ENCODE assay signal across 29 mouse cellular contexts in the genomic region with DNA sequence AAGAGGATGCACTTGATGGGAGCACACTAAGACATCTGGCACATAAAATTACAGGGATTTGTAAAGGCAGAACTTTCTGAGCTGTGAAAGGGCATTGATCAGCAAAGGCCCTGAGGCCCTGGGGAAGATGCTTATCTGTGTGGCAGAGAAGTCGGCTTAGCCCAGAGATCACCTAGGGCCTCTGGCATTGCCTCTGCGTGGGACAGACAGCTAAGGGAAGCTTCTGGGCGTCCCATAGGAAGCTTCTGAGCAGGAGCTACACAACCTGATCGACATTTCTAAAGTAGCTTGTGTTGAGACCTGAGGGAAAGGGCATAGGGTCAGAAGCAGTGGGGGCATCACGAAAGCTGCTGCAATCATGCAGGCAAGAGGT. TPM values are rescaled to one million over a fixed set of nuclear protein-coding genes. Genes with fewer than 3 reads are reported as not detected.
DNase-seq lines count a peak whose midpoint lies in the region; ATAC-seq and TF ChIP-seq lines count a peak whose summit lies in the region.
"Had no signal": no experiment of that assay in that cellular context is flagged by ENCODE, and none has a peak within 500 bp of the region (broad histone marks: within the 10 kb centered on the region; RNA-seq: fewer than 3 reads in every experiment).

No protein-coding gene starts in this region.

- intact Hi-C loops in left cerebral cortex, postnatal 10 days (cut with DNase I): no loop called here

- no peaks in the 10 kb centered on the region for H3K27me3 ChIP-seq in limb, embryonic 13.5 days
- H3K27me3 ChIP-seq in limb, embryonic 10.5 days (ENCODE audit: low read depth, poor library complexity, severe bottlenecking): no peaks in the 10 kb centered on the region
- H3K27me3 ChIP-seq in E14TG2a.4 (ENCODE audit: insufficient read depth, low read length): 0 out of 2 replicates have a peak, but pooled peaks cover 6% of the 10 kb centered on the region
- H3K27me3 ChIP-seq in midbrain, postnatal 0 days (ENCODE audit: insufficient read depth, low read length): no peaks in the 10 kb centered on the region
- H3K27me3 ChIP-seq: forebrain, embryonic 13.5 days; heart, embryonic 12.5 days; heart, embryonic 15.5 days; intestine, embryonic 15.5 days had no signal

- H3K4me3 ChIP-seq in limb, embryonic 13.5 days: no peak overlapping the region
- H3K4me3 ChIP-seq in limb, embryonic 10.5 days: no peak overlapping the region
- H3K4me3 ChIP-seq in E14TG2a.4 (replicated peaks; ENCODE audit: low read length): 0 out of 2 replicates have a peak overlapping the region, but pooled peaks have one; percentile 26
- H3K4me3 ChIP-seq in midbrain, postnatal 0 days (ENCODE audit: low read depth, low read length): no peak overlapping the region
- H3K4me3 ChIP-seq: erythroblast, embryonic 14.5 days; forebrain, embryonic 10.5 days; forebrain, embryonic 13.5 days; gastrocnemius, adult 2 months; heart, embryonic 12.5 days; heart, embryonic 15.5 days; hindbrain, embryonic 10.5 days; hindbrain, embryonic 13.5 days; intestine, embryonic 15.5 days had no signal

- H3K4me1 ChIP-seq in limb, embryonic 13.5 days: peaks cover 34% of the 10 kb centered on the region
- H3K4me1 ChIP-seq in limb, embryonic 10.5 days: peaks cover 6% of the 10 kb centered on the region; the same call in 1 of the 2 replicates
- peaks cover 11% of the 10 kb centered on the region for H3K4me1 ChIP-seq in E14TG2a.4 (replicated peaks; ENCODE audit: low read depth, low read length)
- H3K4me1 ChIP-seq in midbrain, postnatal 0 days (ENCODE audit: insufficient read depth, low read length): no peaks in the 10 kb centered on the region
- H3K4me1 ChIP-seq: forebrain, embryonic 10.5 days; heart, embryonic 12.5 days; hindbrain, embryonic 10.5 days had no signal

- no peak for ATAC-seq in limb, embryonic 13.5 days (ENCODE audit: low FRiP score, low read depth)
- no peak for ATAC-seq in midbrain, postnatal 0 days (ENCODE audit: low FRiP score)
- ATAC-seq: forebrain, embryonic 13.5 days; forebrain, postnatal 0 days; hindbrain, embryonic 16.5 days; intestine, embryonic 15.5 days had no signal

- no peaks in the 10 kb centered on the region for H3K36me3 ChIP-seq in limb, embryonic 13.5 days
- H3K36me3 ChIP-seq in limb, embryonic 10.5 days: no peaks in the 10 kb centered on the region
- H3K36me3 ChIP-seq in E14TG2a.4 (ENCODE audit: insufficient read depth, low read length): no peaks in the 10 kb centered on the region
- H3K36me3 ChIP-seq in midbrain, postnatal 0 days (ENCODE audit: insufficient read depth, low read length): no peaks in the 10 kb centered on the region
- H3K36me3 ChIP-seq: forebrain, embryonic 10.5 days; heart, embryonic 12.5 days; heart, embryonic 15.5 days; hindbrain, embryonic 10.5 days; hindbrain, embryonic 13.5 days; intestine, embryonic 15.5 days had no signal

- TF ChIP-seq CTCF in E14TG2a.4 (conservative IDR thresholded peaks at IDR 0.05; ENCODE audit: low read length): no peak
- TF ChIP-seq CTCF in midbrain, postnatal 0 days (IDR thresholded peaks at IDR 0.05): no peak

- 0 out of 2 replicates have a peak, but pooled peaks cover 4% of the 10 kb centered on the region for H3K9me3 ChIP-seq in limb, embryonic 13.5 days
- H3K9me3 ChIP-seq in limb, embryonic 10.5 days (replicated peaks): no peaks in the 10 kb centered on the region
- H3K9me3 ChIP-seq in E14TG2a.4 (ENCODE audit: low read length): no peaks in the 10 kb centered on the region
- no peaks in the 10 kb centered on the region for H3K9me3 ChIP-seq in midbrain, postnatal 0 days (ENCODE audit: low read length)
- H3K9me3 ChIP-seq: forebrain, embryonic 10.5 days; forebrain, embryonic 13.5 days; heart, embryonic 15.5 days; hindbrain, embryonic 10.5 days; hindbrain, embryonic 13.5 days; intestine, embryonic 15.5 days had no signal

- H3K9ac ChIP-seq in limb, embryonic 13.5 days: 0 out of 2 replicates have a peak overlapping the region, but pooled peaks have one; percentile 19
- no peak overlapping the region for H3K9ac ChIP-seq in midbrain, postnatal 0 days (replicated peaks; ENCODE audit: low read length, poor library complexity, severe bottlenecking)
- H3K9ac ChIP-seq: forebrain, embryonic 13.5 days; forebrain, postnatal 0 days; heart, embryonic 15.5 days; hindbrain, embryonic 13.5 days; intestine, embryonic 15.5 days had no signal

- no peak overlapping the region for H3K27ac ChIP-seq in limb, embryonic 13.5 days
- H3K27ac ChIP-seq in limb, embryonic 10.5 days: no peak overlapping the region
- H3K27ac ChIP-seq in midbrain, postnatal 0 days (ENCODE audit: low read depth, low read length): no peak overlapping the region
- H3K27ac ChIP-seq: forebrain, embryonic 10.5 days; forebrain, embryonic 13.5 days; gastrocnemius, adult 2 months; heart, embryonic 15.5 days; hindbrain, embryonic 10.5 days; hindbrain, embryonic 13.5 days; intestine, embryonic 15.5 days had no signal

- WGBS in limb, embryonic 13.5 days: 60% methylated on average over 5 of the region's 5 CpGs
- WGBS in limb, embryonic 10.5 days: 80% methylated on average over 5 of the region's 5 CpGs
- 73% methylated on average over 5 of the region's 5 CpGs for WGBS in midbrain, postnatal 0 days

- no peak overlapping the region for H3K4me2 ChIP-seq in limb, embryonic 13.5 days (replicated peaks)
- no peak overlapping the region for H3K4me2 ChIP-seq in midbrain, postnatal 0 days (ENCODE audit: low read depth, low read length, poor library complexity, severe bottlenecking)
- H3K4me2 ChIP-seq: forebrain, embryonic 13.5 days; heart, embryonic 12.5 days; heart, embryonic 15.5 days; hindbrain, embryonic 13.5 days; intestine, embryonic 15.5 days had no signal

- no peak for DNase-seq in limb, embryonic 10.5 days (ENCODE audit: low spot score)
- DNase-seq in gonadal fat pad, adult 2 months (ENCODE audit: low read depth): peak; percentile 89
- DNase-seq in midbrain, postnatal 0 days (ENCODE audit: low spot score): no peak
- DNase-seq in left cerebral cortex, postnatal 10 days (ENCODE audit: extremely low spot score in 1 of 2, low spot score in 2 of 2): no peak
- DNase-seq: adrenal gland, adult 8-10 months; adrenal gland, postnatal 25 days; B cell, adult 2 months; cerebellum, adult 11-12 months; cerebellum, adult 8-10 months; cerebellum, postnatal 10 days; cerebellum, postnatal 36 days; embryo, embryonic 11 days; forebrain, postnatal 0 days; gastrocnemius, adult 2 months; gastrocnemius, postnatal 14 days; heart, adult 18-20 months; heart, postnatal 10 days; heart, postnatal 36 days had no signal

RNA-seq across cellular contexts. Expression of gene Vgll4, which starts 32.9 kb away (rescaled TPM):
- 154 and 156 TPM in 2 replicates for polyA plus RNA-seq in limb, embryonic 13.5 days (2015; fragmentation: Nextera tagmentation; extraction: Ambion mirVana)
- polyA plus RNA-seq in limb, embryonic 10.5 days (2016; fragmentation: Nextera tagmentation; extraction: Ambion mirVana): 114 and 129 TPM in 2 replicates
- 62.2 and 77.9 TPM in 2 replicates for polyA plus RNA-seq in gonadal fat pad, adult 2 months (2012; rRNA removed)
- total RNA-seq in midbrain, postnatal 0 days (2014; rRNA removed): 43.7 and 58.5 TPM in 2 replicates
- 36.0 and 40.7 TPM in 2 replicates for polyA plus RNA-seq in midbrain, postnatal 0 days (2015; fragmentation: Nextera tagmentation; extraction: Ambion mirVana)
- 10 to 100 TPM; 42.7 to 51.8 TPM for total RNA-seq in left cerebral cortex, postnatal 10 days (2021)
